26 mouse cellular contexts compared by ENCODE assay signal in the genomic region with DNA sequence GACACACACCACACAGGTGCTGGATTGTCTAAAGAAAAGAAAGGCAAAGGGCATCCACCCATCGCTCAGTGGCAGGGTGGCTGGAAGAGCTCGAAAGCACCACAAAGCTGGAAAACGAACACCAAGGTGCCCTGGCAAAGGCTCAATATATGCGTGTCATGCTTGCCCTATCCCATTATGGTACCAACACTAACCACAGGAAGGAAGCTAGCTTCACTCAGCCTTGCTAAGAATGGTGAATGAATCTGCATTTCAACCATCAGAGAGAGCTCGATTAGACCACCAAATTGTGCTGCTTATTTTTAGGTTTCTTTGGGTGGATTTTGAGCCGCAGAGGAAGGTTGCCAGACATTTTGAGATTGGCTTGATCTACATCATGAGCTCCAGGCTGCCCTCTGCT. TPM values are rescaled to one million over a fixed set of nuclear protein-coding genes. Genes with fewer than 3 reads are reported as not detected.
A peak's percentile ranks its signal among the peaks of the same experiment; 100 is the strongest.
DNase-seq lines count a peak whose midpoint lies in the region; ATAC-seq lines count a peak whose summit lies in the region.
"Had no signal": no experiment of that assay in that cellular context is flagged by ENCODE, and none has a peak within 500 bp of the region (broad histone marks: within the 10 kb centered on the region; RNA-seq: fewer than 3 reads in every experiment).

No protein-coding gene starts in this region.

- no peak for DNase-seq in midbrain, embryonic 14.5 days
- DNase-seq in T-cell, adult 2 months (ENCODE audit: low spot score) = no peak
- DNase-seq: adrenal gland, adult 2 months; adrenal gland, postnatal 10 days; adrenal gland, postnatal 25 days; B cell, adult 2 months; cerebellum, adult 11 months; cerebellum, adult 18-20 months; cerebellum, adult 8-10 months; cerebellum, adult 9-11 months; cerebellum, postnatal 14 days; cerebellum, postnatal 36 days; forebrain, postnatal 0 days had no signal

- no peak overlapping the region for H3K9ac ChIP-seq in midbrain, embryonic 14.5 days (replicated peaks; ENCODE audit: low read length)
- H3K9ac ChIP-seq: embryonic facial prominence, embryonic 12.5 days; forebrain, embryonic 13.5 days; forebrain, embryonic 15.5 days; forebrain, postnatal 0 days had no signal

- no peak overlapping the region for H3K4me2 ChIP-seq in midbrain, embryonic 14.5 days (ENCODE audit: low read length)
- H3K4me2 ChIP-seq: embryonic facial prominence, embryonic 12.5 days; forebrain, embryonic 13.5 days; forebrain, embryonic 15.5 days had no signal

- no peak overlapping the region for H3K27ac ChIP-seq in midbrain, embryonic 14.5 days (replicated peaks; ENCODE audit: low read depth, low read length)
- H3K27ac ChIP-seq: embryonic facial prominence, embryonic 10.5 days; embryonic facial prominence, embryonic 12.5 days; forebrain, embryonic 13.5 days; forebrain, embryonic 15.5 days had no signal

- H3K27me3 ChIP-seq in megakaryocyte, embryonic 14.5 days (replicated peaks) = peaks cover 13% of the 10 kb centered on the region
- no peaks in the 10 kb centered on the region for H3K27me3 ChIP-seq in midbrain, embryonic 14.5 days (ENCODE audit: control insufficient read depth, insufficient read depth, low read length)
- H3K27me3 ChIP-seq: CH12.LX; forebrain, embryonic 13.5 days; forebrain, embryonic 15.5 days; Patski had no signal

- peak overlapping the region; percentile 83 for H3K4me3 ChIP-seq in megakaryocyte, embryonic 14.5 days (replicated peaks)
- H3K4me3 ChIP-seq in midbrain, embryonic 14.5 days (replicated peaks; ENCODE audit: low read depth, low read length) = no peak overlapping the region
- H3K4me3 ChIP-seq: embryonic facial prominence, embryonic 10.5 days; embryonic facial prominence, embryonic 12.5 days; forebrain, embryonic 13.5 days; forebrain, embryonic 15.5 days had no signal

- no peaks in the 10 kb centered on the region for H3K36me3 ChIP-seq in megakaryocyte, embryonic 14.5 days (replicated peaks; ENCODE audit: low read length)
- H3K36me3 ChIP-seq in midbrain, embryonic 14.5 days (ENCODE audit: control insufficient read depth, insufficient read depth, low read length) = no peaks in the 10 kb centered on the region
- H3K36me3 ChIP-seq: embryonic facial prominence, embryonic 10.5 days; embryonic facial prominence, embryonic 12.5 days; forebrain, embryonic 15.5 days; G1E had no signal

- H3K9me3 ChIP-seq in megakaryocyte, embryonic 14.5 days = no peaks in the 10 kb centered on the region
- no peaks in the 10 kb centered on the region for H3K9me3 ChIP-seq in midbrain, embryonic 14.5 days (ENCODE audit: control insufficient read depth, low read length)
- H3K9me3 ChIP-seq: embryonic facial prominence, embryonic 10.5 days; embryonic facial prominence, embryonic 12.5 days; forebrain, embryonic 13.5 days; forebrain, embryonic 15.5 days; G1E had no signal

- no peak for ATAC-seq in megakaryocyte, adult 5-6 weeks (ENCODE audit: poor library complexity, severe bottlenecking)
- ATAC-seq in common myeloid progenitor, adult 5-6 weeks (replicated peaks; ENCODE audit: low read depth, poor library complexity, severe bottlenecking) = peak; percentile 97
- ATAC-seq in hematopoietic stem cell, adult 5-6 weeks (replicated peaks in 1 of 2; ENCODE audit: insufficient read depth in 1 of 2, low FRiP score in 2 of 2, low TSS enrichment in 1 of 2, low read depth in 1 of 2, poor library complexity in 2 of 2, severe bottlenecking in 2 of 2) = peak; percentile 94 to 97
- no peak for ATAC-seq in midbrain, embryonic 14.5 days (ENCODE audit: low FRiP score, low TSS enrichment)
- no peak for ATAC-seq in inflammation-experienced regulatory T-cells, adult 6 months
- ATAC-seq: CD4-positive, CD25-positive, alpha-beta regulatory T cell, adult 4 months; forebrain, embryonic 13.5 days; forebrain, embryonic 15.5 days; forebrain, postnatal 0 days; Patski had no signal

- 85% methylated on average over 6 of the region's 6 CpGs for WGBS in midbrain, embryonic 14.5 days

- H3K4me1 ChIP-seq in megakaryocyte, embryonic 14.5 days = peaks cover 57% of the 10 kb centered on the region
- H3K4me1 ChIP-seq in midbrain, embryonic 14.5 days (ENCODE audit: control insufficient read depth, insufficient read depth, low read length) = no peaks in the 10 kb centered on the region
- H3K4me1 ChIP-seq: embryonic facial prominence, embryonic 10.5 days; embryonic facial prominence, embryonic 12.5 days; forebrain, embryonic 13.5 days; forebrain, embryonic 15.5 days had no signal

RNA-seq across cellular contexts. Expression of gene Ophn1, which starts 13.4 kb away (rescaled TPM):
- polyA plus RNA-seq in megakaryocyte, embryonic 14.5 days (2012; ENCODE audit: insufficient read depth, low replicate concordance) = 23.1 and 23.9 TPM in 2 replicates
- total RNA-seq in megakaryocyte, adult 5-6 weeks (2015) = 2.3 and 3.9 TPM in 2 replicates
- 2.6 and 4.8 TPM in 2 replicates for total RNA-seq in megakaryocyte, adult 5-6 weeks (2017)
- total RNA-seq in common myeloid progenitor, adult 5-6 weeks (2017) = 1.1 and 2.3 TPM in 2 replicates
- total RNA-seq in hematopoietic stem cell, adult 5-6 weeks (2017) = 4.0 and 5.8 TPM in 2 replicates
- 37.6 and 42.2 TPM in 2 replicates for polyA plus RNA-seq in midbrain, embryonic 14.5 days (2014; fragmentation: Nextera tagmentation; extraction: Ambion mirVana)
- polyA plus RNA-seq in inflammation-experienced regulatory T-cells, adult 6 months (2017; shearing (Covaris generic)) = not detected
- total RNA-seq: CH12.LX had no signal
- polyA plus RNA-seq: G1E had no signal

RNA-seq across cellular contexts. Expression of gene Yipf6, which starts 31.9 kb away (rescaled TPM):
- 0.76 and 5.7 TPM in 2 replicates for polyA plus RNA-seq in megakaryocyte, embryonic 14.5 days (2012; ENCODE audit: insufficient read depth, low replicate concordance)
- 15.9 and 17.1 TPM in 2 replicates for total RNA-seq in megakaryocyte, adult 5-6 weeks (2015)
- total RNA-seq in megakaryocyte, adult 5-6 weeks (2017) = 19.0 and 22.8 TPM in 2 replicates
- total RNA-seq in common myeloid progenitor, adult 5-6 weeks (2017) = 24.9 and 29.6 TPM in 2 replicates
- 35.3 and 38.3 TPM in 2 replicates for total RNA-seq in hematopoietic stem cell, adult 5-6 weeks (2017)
- 14.5 and 21.4 TPM in 2 replicates for polyA plus RNA-seq in midbrain, embryonic 14.5 days (2014; fragmentation: Nextera tagmentation; extraction: Ambion mirVana)
- 10 to 100 TPM; 28.2 to 31.7 (median 29.9) TPM for polyA plus RNA-seq in inflammation-experienced regulatory T-cells, adult 6 months (2017; shearing (Covaris generic))

Comparison
In these comparisons a context has a peak if more than half of its experiments do, and no peak if none do; other contexts are left out.
1. ATAC-seq: peak in common myeloid progenitor, adult 5-6 weeks (single experiment) and hematopoietic stem cell, adult 5-6 weeks (2 of 2); none in megakaryocyte, adult 5-6 weeks (single experiment), midbrain, embryonic 14.5 days (single experiment) and inflammation-experienced regulatory T-cells, adult 6 months (single experiment).